13 mouse cellular contexts compared by ENCODE assay signal in the genomic region with DNA sequence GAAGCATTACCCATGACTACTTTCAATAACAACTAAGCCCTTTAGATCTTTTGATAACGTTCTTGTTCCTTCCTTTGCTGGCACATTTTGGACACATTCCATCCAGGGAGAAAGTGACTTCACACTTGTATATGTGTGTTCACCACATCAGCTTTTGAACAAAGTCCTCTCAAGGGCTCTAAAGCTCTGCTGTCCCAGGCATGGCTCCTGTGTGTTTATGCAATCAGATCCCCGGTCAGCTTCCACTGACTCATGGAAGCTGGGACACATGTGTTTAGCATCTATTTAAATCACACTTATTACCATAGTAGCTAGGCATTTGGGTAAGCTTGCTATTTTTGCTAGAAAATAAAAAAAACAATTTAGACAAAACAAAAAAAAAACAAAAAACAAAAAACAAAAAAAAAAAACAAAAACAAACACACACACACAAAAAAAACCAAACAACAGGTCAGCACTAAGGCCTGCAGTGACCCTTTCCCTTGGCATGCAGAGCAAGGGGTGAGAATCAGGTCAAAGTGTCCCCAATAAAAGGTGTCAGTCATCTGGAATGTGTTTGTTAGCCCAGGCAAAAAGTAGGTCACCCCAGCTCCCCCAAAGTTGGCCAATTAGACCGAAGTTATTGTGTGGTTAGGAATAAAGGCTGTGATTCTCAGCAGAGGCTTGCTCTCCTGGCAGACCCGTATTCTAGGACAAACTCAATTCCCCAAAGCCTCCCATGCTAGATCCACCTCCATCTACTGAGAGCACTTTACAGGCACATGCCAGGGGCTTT.
DNase-seq lines count a peak whose midpoint lies in the region; ATAC-seq and TF ChIP-seq lines count a peak whose summit lies in the region.
"Had no signal": no experiment of that assay in that cellular context is flagged by ENCODE, and none has a peak within 500 bp of the region (broad histone marks: within the 10 kb centered on the region; RNA-seq: fewer than 3 reads in every experiment).

No protein-coding gene starts in this region.

- TF ChIP-seq CTCF in cortical plate, adult 2 months (IDR thresholded peaks at IDR 0.05; ENCODE audit: extremely low read depth, insufficient read depth, low read length), result no peak

- intact Hi-C loops in left cerebral cortex, postnatal 14 days (cut with DNase I), result no loop called here

- no peak for ATAC-seq in forebrain, embryonic 16.5 days
- no peak for ATAC-seq in midbrain, embryonic 15.5 days (replicated peaks)
- ATAC-seq: inflammation-experienced regulatory T-cells, adult 6 months; Patski had no signal

- no peak for TF ChIP-seq POLR2A in cortical plate, adult 2 months (IDR thresholded peaks at IDR 0.05; ENCODE audit: extremely low read depth, insufficient read depth, low read length)

- no peak for DNase-seq in forebrain, embryonic 10.5 days (ENCODE audit: extremely low spot score, low spot score)
- DNase-seq in layer of hippocampus, adult 18-20 months (ENCODE audit: low spot score in 2 of 2), result peak; percentile 1 to 42
- no peak for DNase-seq in layer of hippocampus, postnatal 25 days (ENCODE audit: extremely low spot score in 1 of 2, low spot score in 1 of 2)
- peak; percentile 12 to 73 for DNase-seq in left cerebral cortex, postnatal 14 days (ENCODE audit: low spot score in 2 of 2)
- DNase-seq in c-Kit-positive CD71-positive TER-119-positive erythroid progenitor cells, embryonic 14.5 days (ENCODE audit: low spot score), result no peak
- DNase-seq: adrenal gland, adult 8-10 months had no signal

- H3K27ac ChIP-seq in forebrain, embryonic 16.5 days (ENCODE audit: low read length), result peak overlapping the region; percentile 5; the same call in 1 of the 2 replicates
- no peak overlapping the region for H3K27ac ChIP-seq in forebrain, embryonic 10.5 days
- peak overlapping the region; percentile 12 for H3K27ac ChIP-seq in cortical plate, adult 2 months (ENCODE audit: insufficient read depth, low read length)
- H3K27ac ChIP-seq in midbrain, embryonic 15.5 days, result no peak overlapping the region
- H3K27ac ChIP-seq: heart, embryonic 15.5 days; macrophage had no signal

- H3K4me1 ChIP-seq in forebrain, embryonic 16.5 days (replicated peaks; ENCODE audit: control insufficient read depth, insufficient read depth, low read length), result peaks cover 2% of the 10 kb centered on the region; the same call in 1 of the 2 replicates
- peaks cover 6% of the 10 kb centered on the region; the same call in 1 of the 2 replicates for H3K4me1 ChIP-seq in forebrain, embryonic 10.5 days
- H3K4me1 ChIP-seq in cortical plate, adult 2 months (ENCODE audit: control insufficient read depth, insufficient read depth, low read length), result peaks cover 1% of the 10 kb centered on the region; the same call in 1 of the 2 replicates
- H3K4me1 ChIP-seq in midbrain, embryonic 15.5 days, result no peaks in the 10 kb centered on the region
- H3K4me1 ChIP-seq: heart, embryonic 15.5 days had no signal

- H3K9me3 ChIP-seq in forebrain, embryonic 16.5 days (ENCODE audit: control insufficient read depth, low read length), result no peaks in the 10 kb centered on the region
- 0 out of 2 replicates have a peak, but pooled peaks cover 9% of the 10 kb centered on the region for H3K9me3 ChIP-seq in forebrain, embryonic 10.5 days
- no peaks in the 10 kb centered on the region for H3K9me3 ChIP-seq in midbrain, embryonic 15.5 days
- H3K9me3 ChIP-seq: heart, embryonic 15.5 days had no signal

- WGBS in forebrain, embryonic 16.5 days, result 30% methylated on average over 4 of the region's 4 CpGs
- WGBS in forebrain, embryonic 10.5 days, result 69% methylated on average over 4 of the region's 4 CpGs
- WGBS in midbrain, embryonic 15.5 days, result 68% methylated on average over 4 of the region's 4 CpGs

- H3K36me3 ChIP-seq in forebrain, embryonic 16.5 days (ENCODE audit: control insufficient read depth, insufficient read depth), result no peaks in the 10 kb centered on the region
- no peaks in the 10 kb centered on the region for H3K36me3 ChIP-seq in forebrain, embryonic 10.5 days (replicated peaks)
- no peaks in the 10 kb centered on the region for H3K36me3 ChIP-seq in midbrain, embryonic 15.5 days (replicated peaks)
- H3K36me3 ChIP-seq: heart, embryonic 15.5 days had no signal

- no peak overlapping the region for H3K4me2 ChIP-seq in forebrain, embryonic 16.5 days (ENCODE audit: low read length)
- no peak overlapping the region for H3K4me2 ChIP-seq in midbrain, embryonic 15.5 days
- H3K4me2 ChIP-seq: heart, embryonic 15.5 days had no signal

- H3K27me3 ChIP-seq in forebrain, embryonic 16.5 days (replicated peaks; ENCODE audit: control insufficient read depth, insufficient read depth, low read length), result no peaks in the 10 kb centered on the region
- no peaks in the 10 kb centered on the region for H3K27me3 ChIP-seq in forebrain, embryonic 10.5 days (ENCODE audit: poor library complexity, severe bottlenecking)
- no peaks in the 10 kb centered on the region for H3K27me3 ChIP-seq in midbrain, embryonic 15.5 days (replicated peaks)
- H3K27me3 ChIP-seq: heart, embryonic 15.5 days; Patski had no signal

- H3K9ac ChIP-seq in forebrain, embryonic 16.5 days (replicated peaks; ENCODE audit: low read depth, low read length), result no peak overlapping the region
- no peak overlapping the region for H3K9ac ChIP-seq in midbrain, embryonic 15.5 days
- H3K9ac ChIP-seq: heart, embryonic 15.5 days had no signal

- H3K4me3 ChIP-seq in forebrain, embryonic 16.5 days (replicated peaks; ENCODE audit: low read length), result no peak overlapping the region
- H3K4me3 ChIP-seq in forebrain, embryonic 10.5 days, result no peak overlapping the region
- no peak overlapping the region for H3K4me3 ChIP-seq in cortical plate, adult 2 months (ENCODE audit: insufficient read depth, low read length)
- no peak overlapping the region for H3K4me3 ChIP-seq in midbrain, embryonic 15.5 days
- H3K4me3 ChIP-seq: heart, embryonic 15.5 days had no signal

Comparison
In these comparisons a context has a peak if more than half of its experiments do, and no peak if none do; other contexts are left out.
1. H3K27ac ChIP-seq: peak in forebrain, embryonic 16.5 days (single experiment) and cortical plate, adult 2 months (single experiment); none in forebrain, embryonic 10.5 days (single experiment) and midbrain, embryonic 15.5 days (single experiment).
2. DNase-seq: peak in layer of hippocampus, adult 18-20 months (2 of 2) and left cerebral cortex, postnatal 14 days (2 of 2); none in forebrain, embryonic 10.5 days (single experiment), layer of hippocampus, postnatal 25 days (0 of 2) and c-Kit-positive CD71-positive TER-119-positive erythroid progenitor cells, embryonic 14.5 days (single experiment).